Mouse (Mus musculus) midbrain, postnatal 0 days (tissue): ENCODE results near the gene Rpl12. TPM values are rescaled to one million over a fixed set of nuclear protein-coding genes. Genes with fewer than 3 reads are reported as not detected.

Experiments
- ATAC-seq: fragments of 200-750 bp; cut with Nextera tagmentation; 2 replicates; pipeline ENCODE4 v1.8.0; 2017; ENCODE audit warnings: moderate number of reproducible peaks, mild to moderate bottlenecking, moderate TSS enrichment, moderate library complexity; ENCODE audit not compliant: low FRiP score
- DNase-seq: peaks from one replicate; pipeline ENCODE4 v3.0.0-alpha.2; 2015; ENCODE audit warnings: low spot score
- H3K27ac ChIP-seq: fragments of 300-500 bp; sonication (generic); 2 replicates; pipeline ENCODE4 v1.5.1; 2014; ENCODE audit warnings: low read depth, mild to moderate bottlenecking, low read length, mixed read lengths
- H3K27me3 ChIP-seq: fragments of 300-500 bp; sonication (generic); 2 replicates; pipeline ENCODE4 v1.6.1; 2014; ENCODE audit warnings: low read length, control low read depth, mixed read lengths; ENCODE audit not compliant: insufficient read depth
- H3K36me3 ChIP-seq: fragments of 300-500 bp; sonication (generic); 2 replicates; pipeline ENCODE4 v1.6.1; 2014; ENCODE audit warnings: low read length, control low read depth, mixed read lengths; ENCODE audit not compliant: insufficient read depth
- H3K4me1 ChIP-seq: fragments of 300-500 bp; sonication (generic); 2 replicates; pipeline ENCODE4 v1.6.1; 2014; ENCODE audit warnings: mild to moderate bottlenecking, control low read depth, antibody characterized with exemption, low read length, mixed read lengths; ENCODE audit not compliant: insufficient read depth
- H3K4me2 ChIP-seq: fragments of 300-500 bp; sonication (generic); 2 replicates; pipeline ENCODE4 v1.6.1; 2014; ENCODE audit warnings: low read depth, mild to moderate bottlenecking, low read length, mixed read lengths; ENCODE audit not compliant: poor library complexity, severe bottlenecking
- H3K4me3 ChIP-seq: fragments of 300-500 bp; sonication (generic); 2 replicates; pipeline ENCODE4 v1.5.1; 2014; ENCODE audit warnings: low read depth, mild to moderate bottlenecking, low read length, moderate library complexity
- H3K9ac ChIP-seq: fragments of 300-500 bp; sonication (generic); replicated peaks from 2 replicates; pipeline ENCODE4 v1.6.1; 2014; ENCODE audit warnings: mild to moderate bottlenecking, low read length, moderate library complexity, mixed read lengths; ENCODE audit not compliant: poor library complexity, severe bottlenecking
- H3K9me3 ChIP-seq: fragments of 300-500 bp; sonication (generic); 2 replicates; pipeline ENCODE4 v1.6.1; 2016; ENCODE audit warnings: low read length, control low read depth
- CTCF ChIP-seq: IDR thresholded peaks from 2 replicates; pipeline ENCODE4 v1.5.1; 2016; ENCODE audit warnings: antibody characterized with exemption, mild to moderate bottlenecking
- WGBS: fragments of 180-500 bp; shearing (Covaris S2); extraction: QIAGEN DNeasy Blood & Tissue Kit; methylation state at CpG from one replicate; pipeline ENCODE4 v1.1.7; 2014; 5-methylcytosine and 5-hydroxymethylcytosine counted together
- polyA plus RNA-seq: library from polyadenylated mRNA; unstranded; fragments of >200 nt; fragmentation: Nextera tagmentation; extraction: Ambion mirVana; gene quantifications from 2 replicates; pipeline ENCODE4 v1.2.1, GENCODE M21; 2015
- total RNA-seq: library from RNA; depleted of rRNA; stranded (reverse); fragments of >200 nt; gene quantifications from 2 replicates; pipeline ENCODE4 v1.2.3, GENCODE M21; 2014

Rpl12 gene
- total and polyA plus RNA-seq, 2 experiments from 2014 or later, result 102 to 196 TPM

GRCm38 (mm10) chr2:32938741-32939140, 22.6 kb upstream of the Rpl12 start:
- H3K4me2 ChIP-seq, result no peak overlapping the region
- no peak overlapping the region for H3K4me3 ChIP-seq
- H3K27me3 ChIP-seq, result no peaks in the 10 kb centered on the region
- ATAC-seq (no peak), DNase-seq (no peak)
- no peaks in the 10 kb centered on the region for H3K4me1 ChIP-seq
- H3K36me3 ChIP-seq, result peaks cover 67% of the 10 kb centered on the region
- no peak for TF ChIP-seq CTCF
- WGBS, result 89% methylated on average over 5 of the region's 5 CpGs
- no peak overlapping the region for H3K27ac ChIP-seq
- H3K9ac ChIP-seq, result no peak overlapping the region
- no peaks in the 10 kb centered on the region for H3K9me3 ChIP-seq

GRCm38 (mm10) chr2:32939418-32939817, 21.9 kb upstream of the Rpl12 start:
- no peak overlapping the region for H3K9ac ChIP-seq
- no peak for ATAC-seq
- H3K9me3 ChIP-seq, result no peaks in the 10 kb centered on the region
- no peaks in the 10 kb centered on the region for H3K4me1 ChIP-seq
- TF ChIP-seq CTCF, result peak; percentile 78
- no peak overlapping the region for H3K27ac ChIP-seq
- DNase-seq, result peak; percentile 69
- 76% methylated on average over 5 of the region's 5 CpGs for WGBS
- H3K27me3 ChIP-seq, result no peaks in the 10 kb centered on the region
- no peak overlapping the region for H3K4me2 ChIP-seq
- no peak overlapping the region for H3K4me3 ChIP-seq
- H3K36me3 ChIP-seq, result peaks cover 63% of the 10 kb centered on the region

- TF ChIP-seq CTCF, result no peak; the same call in 1 of the 2 replicates
- H3K4me2 ChIP-seq, result no peak overlapping the region
- peaks cover 64% of the 10 kb centered on the region for H3K36me3 ChIP-seq
- H3K27me3 ChIP-seq, result no peaks in the 10 kb centered on the region
- no peak overlapping the region for H3K27ac ChIP-seq
- no peaks in the 10 kb centered on the region for H3K4me1 ChIP-seq
- ATAC-seq (no peak), DNase-seq (no peak)
- H3K4me3 ChIP-seq, result no peak overlapping the region
- 93% methylated on average over 4 of the region's 4 CpGs for WGBS
- no peaks in the 10 kb centered on the region for H3K9me3 ChIP-seq
- no peak overlapping the region for H3K9ac ChIP-seq
Observed at GRCm38 (mm10) chr2:32940483-32940882, 20.9 kb upstream of the Rpl12 start.

- Histone ChIP-seq H3K36me3 (peaks cover 60% of the 10 kb centered on the region), H3K4me3 (no peak overlapping the region), H3K27ac (no peak overlapping the region), H3K4me1 (no peaks in the 10 kb centered on the region), H3K9me3 (no peaks in the 10 kb centered on the region), H3K9ac (no peak overlapping the region), H3K27me3 (no peaks in the 10 kb centered on the region), H3K4me2 (no peak overlapping the region)
- 92% methylated on average over 11 of the region's 11 CpGs for WGBS
- ATAC-seq (no peak), DNase-seq (no peak)
- no peak for TF ChIP-seq CTCF
Observed at GRCm38 (mm10) chr2:32947454-32947853, 13.9 kb upstream of the Rpl12 start.

GRCm38 (mm10) chr2:32954581-32954980, 6.8 kb upstream of the Rpl12 start:
- Histone ChIP-seq H3K4me3 (no peak overlapping the region), H3K27me3 (no peaks in the 10 kb centered on the region), H3K9me3 (no peaks in the 10 kb centered on the region), H3K36me3 (peaks cover 54% of the 10 kb centered on the region), H3K4me2 (no peak overlapping the region), H3K27ac (no peak overlapping the region), H3K9ac (no peak overlapping the region), H3K4me1 (no peaks in the 10 kb centered on the region)
- no peak for ATAC-seq
- no peak for DNase-seq
- peak; percentile 47 for TF ChIP-seq CTCF
- WGBS, result 94% methylated on average over 2 of the region's 2 CpGs

- no peak overlapping the region for H3K27ac ChIP-seq
- 0 out of 2 replicates have a peak, but pooled peaks cover 6% of the 10 kb centered on the region for H3K4me1 ChIP-seq
- no peak for ATAC-seq
- 76% methylated on average over 8 of the region's 8 CpGs for whole genome bisulfite sequencing
- peaks cover 44% of the 10 kb centered on the region for H3K36me3 ChIP-seq
- no peak overlapping the region for H3K4me3 ChIP-seq
- H3K4me2 ChIP-seq, result no peak overlapping the region
- peak; percentile 49 for DNase-seq
- no peaks in the 10 kb centered on the region for H3K9me3 ChIP-seq
- no peaks in the 10 kb centered on the region for H3K27me3 ChIP-seq
- no peak overlapping the region for H3K9ac ChIP-seq
- TF ChIP-seq CTCF, result peak; percentile 46
Observed at GRCm38 (mm10) chr2:32957344-32957743, 4.0 kb upstream of the Rpl12 start.
